Comparison of ENCODE assay signal across 29 mouse cellular contexts in genomic region chr4:98455352-98455751, GRCm38 (mm10). TPM values are rescaled to one million over a fixed set of nuclear protein-coding genes. Genes with fewer than 3 reads are reported as not detected.
DNase-seq lines count a peak whose midpoint lies in the region; ATAC-seq and TF ChIP-seq lines count a peak whose summit lies in the region.
"Had no signal": no experiment of that assay in that cellular context is flagged by ENCODE, and none has a peak within 500 bp of the region (broad histone marks: within the 10 kb centered on the region; RNA-seq: fewer than 3 reads in every experiment).

No protein-coding gene starts in this region.

- H3K4me2 ChIP-seq in liver, postnatal 0 days (ENCODE audit: low read depth, low read length), result no peak overlapping the region
- no peak overlapping the region for H3K4me2 ChIP-seq in midbrain, embryonic 16.5 days (ENCODE audit: low read length)
- H3K4me2 ChIP-seq: embryonic facial prominence, embryonic 13.5 days; forebrain, embryonic 12.5 days; forebrain, embryonic 15.5 days; heart, embryonic 12.5 days; heart, embryonic 15.5 days; hindbrain, embryonic 13.5 days; intestine, embryonic 15.5 days had no signal

- no peak overlapping the region for H3K4me3 ChIP-seq in kidney, adult 2 months (ENCODE audit: insufficient read depth, low read depth, low read length)
- H3K4me3 ChIP-seq in C2C12 (ENCODE audit: insufficient read depth, poor library complexity, severe bottlenecking), result no peak overlapping the region
- H3K4me3 ChIP-seq in liver, postnatal 0 days (ENCODE audit: low read depth, low read length), result no peak overlapping the region
- no peak overlapping the region for H3K4me3 ChIP-seq in midbrain, embryonic 16.5 days (ENCODE audit: low read depth, low read length)
- H3K4me3 ChIP-seq: embryonic facial prominence, embryonic 10.5 days; embryonic facial prominence, embryonic 13.5 days; erythroblast, embryonic 14.5 days; forebrain, embryonic 12.5 days; forebrain, embryonic 15.5 days; heart, embryonic 12.5 days; heart, embryonic 15.5 days; hindbrain, embryonic 10.5 days; hindbrain, embryonic 13.5 days; intestine, embryonic 15.5 days had no signal

- H3K79me3 ChIP-seq in C2C12 (ENCODE audit: low read depth), result no peaks in the 10 kb centered on the region

- no peak for TF ChIP-seq EP300 in liver, postnatal 0 days (IDR thresholded peaks at IDR 0.05; ENCODE audit: low read depth)

- in situ Hi-C loops in Patski (cut with MboI; ENCODE audit: low pct_unique_long_range_greater_than_20kb), result no loop called here

- POLR2A ChIA-PET in Patski (lab: Charles Lee), result no interaction called here

- peaks cover 1% of the 10 kb centered on the region for H3K36me3 ChIP-seq in kidney, adult 2 months (ENCODE audit: control insufficient read depth, insufficient read depth, low read length)
- no peaks in the 10 kb centered on the region for H3K36me3 ChIP-seq in C2C12 (ENCODE audit: control insufficient read depth, insufficient read depth)
- H3K36me3 ChIP-seq in liver, postnatal 0 days (replicated peaks; ENCODE audit: insufficient read depth, low read length), result no peaks in the 10 kb centered on the region
- H3K36me3 ChIP-seq in midbrain, embryonic 16.5 days (ENCODE audit: control insufficient read depth, insufficient read depth, low read length), result no peaks in the 10 kb centered on the region
- H3K36me3 ChIP-seq: embryonic facial prominence, embryonic 10.5 days; forebrain, embryonic 12.5 days; forebrain, embryonic 15.5 days; heart, embryonic 12.5 days; heart, embryonic 15.5 days; hindbrain, embryonic 13.5 days; intestine, embryonic 15.5 days had no signal

- DNase-seq in kidney, adult 2 months, result no peak
- DNase-seq in kidney, postnatal 25 days, result no peak
- peak; percentile 71 for DNase-seq in Patski (ENCODE audit: low read depth, low spot score)
- no peak for DNase-seq in liver, postnatal 0 days
- DNase-seq in adipocyte (ENCODE audit: low spot score), result no peak
- DNase-seq: adrenal gland, postnatal 10 days; adrenal gland, postnatal 36 days; cerebellum, adult 11 months; cerebellum, adult 2 months; cerebellum, adult 9-11 months; cerebellum, postnatal 36 days; embryo, embryonic 11 days; gastrocnemius, postnatal 25 days; heart, postnatal 10 days; heart, postnatal 36 days had no signal

- H3K79me2 ChIP-seq in C2C12 (ENCODE audit: control insufficient read depth, insufficient read depth), result no peaks in the 10 kb centered on the region

- WGBS in kidney, adult 2 months, result 71% methylated on average over 2 of the region's 2 CpGs
- 82% methylated on average over 2 of the region's 2 CpGs for WGBS in liver, postnatal 0 days (ENCODE audit: insufficient replicate concordance)
- 89% methylated on average over 2 of the region's 2 CpGs for WGBS in midbrain, embryonic 16.5 days

- H3ac ChIP-seq in C2C12 (ENCODE audit: control insufficient read depth, insufficient read length, low read depth), result no peak overlapping the region

- H3K4me1 ChIP-seq in kidney, adult 2 months (ENCODE audit: control insufficient read depth, insufficient read depth, low read length), result peaks cover 3% of the 10 kb centered on the region
- H3K4me1 ChIP-seq in liver, postnatal 0 days (ENCODE audit: insufficient read depth), result no peaks in the 10 kb centered on the region
- H3K4me1 ChIP-seq in midbrain, embryonic 16.5 days (ENCODE audit: control insufficient read depth, insufficient read depth, low read length), result no peaks in the 10 kb centered on the region
- H3K4me1 ChIP-seq: embryonic facial prominence, embryonic 13.5 days; forebrain, embryonic 12.5 days; forebrain, embryonic 15.5 days; hindbrain, embryonic 13.5 days; intestine, embryonic 15.5 days had no signal

- H3K9me3 ChIP-seq in liver, postnatal 0 days (ENCODE audit: low read length), result no peaks in the 10 kb centered on the region
- H3K9me3 ChIP-seq in midbrain, embryonic 16.5 days (replicated peaks; ENCODE audit: control insufficient read depth, low read length, poor library complexity, severe bottlenecking), result no peaks in the 10 kb centered on the region
- H3K9me3 ChIP-seq: embryonic facial prominence, embryonic 10.5 days; embryonic facial prominence, embryonic 13.5 days; forebrain, embryonic 12.5 days; forebrain, embryonic 15.5 days; heart, embryonic 12.5 days; heart, embryonic 15.5 days; hindbrain, embryonic 10.5 days; hindbrain, embryonic 13.5 days; intestine, embryonic 15.5 days had no signal

- no peak for TF ChIP-seq CTCF in kidney, adult 2 months (conservative IDR thresholded peaks at IDR 0.05; ENCODE audit: insufficient read depth, insufficient read length, low read depth, low read length)
- TF ChIP-seq CTCF in C2C12 (IDR thresholded peaks at IDR 0.05; ENCODE audit: control insufficient read depth, insufficient read depth, insufficient read length) (no peak), Patski (IDR thresholded peaks at IDR 0.05) (no peak)
- TF ChIP-seq CTCF in liver, postnatal 0 days (IDR thresholded peaks at IDR 0.05; ENCODE audit: low read depth), result no peak

- H3K27me3 ChIP-seq in kidney, adult 2 months (replicated peaks; ENCODE audit: control insufficient read depth, insufficient read depth, low read length), result no peaks in the 10 kb centered on the region
- H3K27me3 ChIP-seq in C2C12 (ENCODE audit: control insufficient read depth, insufficient read depth, insufficient read length) (no peaks in the 10 kb centered on the region), Patski (no peaks in the 10 kb centered on the region)
- H3K27me3 ChIP-seq in liver, postnatal 0 days (ENCODE audit: insufficient read depth, low read length), result no peaks in the 10 kb centered on the region
- H3K27me3 ChIP-seq in midbrain, embryonic 16.5 days (ENCODE audit: control insufficient read depth, insufficient read depth, low read depth, low read length), result no peaks in the 10 kb centered on the region
- H3K27me3 ChIP-seq: embryonic facial prominence, embryonic 13.5 days; forebrain, embryonic 12.5 days; forebrain, embryonic 15.5 days; heart, embryonic 12.5 days; heart, embryonic 15.5 days; hindbrain, embryonic 13.5 days; intestine, embryonic 15.5 days had no signal

- H3K27ac ChIP-seq in kidney, adult 2 months (ENCODE audit: insufficient read depth, low read depth, low read length), result 0 out of 2 replicates have a peak overlapping the region, but pooled peaks have one; percentile 9
- no peak overlapping the region for H3K27ac ChIP-seq in liver, postnatal 0 days (ENCODE audit: low read depth)
- H3K27ac ChIP-seq in midbrain, embryonic 16.5 days (ENCODE audit: low read length), result no peak overlapping the region
- H3K27ac ChIP-seq: embryonic facial prominence, embryonic 10.5 days; embryonic facial prominence, embryonic 13.5 days; forebrain, embryonic 12.5 days; forebrain, embryonic 15.5 days; heart, embryonic 15.5 days; hindbrain, embryonic 10.5 days; hindbrain, embryonic 13.5 days; intestine, embryonic 15.5 days had no signal

- CTCF ChIA-PET in Patski (lab: Charles Lee), result interaction anchor here (0.8 to 1.2 kb wide), 3 partner anchors 16 to 26 kb away, joined by 3 read pairs; no protein-coding TSS in a partner anchor

- TF ChIP-seq POLR2A in kidney, adult 2 months (IDR thresholded peaks at IDR 0.05; ENCODE audit: low read depth, low read length), result no peak

- peak; percentile 95 for ATAC-seq in Patski
- no peak for ATAC-seq in liver, postnatal 0 days
- no peak for ATAC-seq in midbrain, embryonic 16.5 days
- ATAC-seq: activated CD4-positive, CD25-positive, alpha-beta regulatory T cell, adult 4 months; forebrain, embryonic 15.5 days; hindbrain, embryonic 16.5 days; intestine, embryonic 15.5 days had no signal

- no peak overlapping the region for H3K9ac ChIP-seq in liver, postnatal 0 days (replicated peaks)
- H3K9ac ChIP-seq in midbrain, embryonic 16.5 days (ENCODE audit: low read depth, low read length), result no peak overlapping the region
- H3K9ac ChIP-seq: embryonic facial prominence, embryonic 13.5 days; forebrain, embryonic 12.5 days; forebrain, embryonic 15.5 days; heart, embryonic 12.5 days; heart, embryonic 15.5 days; hindbrain, embryonic 13.5 days; intestine, embryonic 15.5 days had no signal

TF ChIP-seq in C2C12, 6 proteins besides CTCF, POLR2A, EP300 and RAD21:
- TF ChIP-seq MYOD1 (IDR thresholded peaks at IDR 0.05; ENCODE audit: control insufficient read depth, insufficient read length, low read depth) (peak; percentile 66), CEBPB (IDR thresholded peaks at IDR 0.05; ENCODE audit: low read depth) (no peak)

RNA-seq across cellular contexts. Expression of gene Patj, which starts 59.8 kb away (rescaled TPM):
- polyA plus RNA-seq in kidney, adult 2 months (2012; rRNA removed), result 24.4 and 25.3 TPM in 2 replicates
- polyA plus RNA-seq in C2C12 (2012; fragmentation: generic; extraction: Trizol) (3.3 TPM), Patski (2021) (27.7 TPM)
- polyA plus RNA-seq in liver, postnatal 0 days (2015; fragmentation: Nextera tagmentation; extraction: Ambion mirVana), result 2.5 and 2.8 TPM in 2 replicates
- 7.3 and 9.9 TPM in 2 replicates for polyA plus RNA-seq in midbrain, embryonic 16.5 days (2015; fragmentation: Nextera tagmentation; extraction: Ambion mirVana)
- polyA plus RNA-seq: erythroblast, embryonic 14.5 days had no signal
